In the genomic region with DNA sequence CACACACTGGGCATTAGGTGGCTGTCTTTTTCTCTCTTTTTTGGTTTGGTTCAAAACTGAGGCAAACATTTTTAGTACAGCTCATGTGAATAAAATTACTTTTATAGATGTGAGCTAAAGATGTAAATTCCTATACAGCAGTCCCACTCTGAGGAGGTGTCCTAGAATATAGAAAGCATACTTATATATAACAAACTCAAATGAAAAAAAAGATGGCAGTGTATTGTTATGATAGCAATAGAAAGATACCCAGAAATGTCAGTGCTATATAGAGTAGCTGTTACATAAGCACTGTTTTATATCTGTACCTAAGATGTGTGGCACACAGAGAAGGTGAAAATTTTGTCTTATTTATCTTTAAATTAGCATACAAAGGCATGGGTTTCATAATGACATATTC, we compare ENCODE assay signal across 21 mouse cellular contexts.
DNase-seq lines count a peak whose midpoint lies in the region; ATAC-seq and TF ChIP-seq lines count a peak whose summit lies in the region.
"Had no signal": no experiment of that assay in that cellular context is flagged by ENCODE, and none has a peak within 500 bp of the region (broad histone marks: within the 10 kb centered on the region; RNA-seq: fewer than 3 reads in every experiment).

No protein-coding gene starts in this region.

- no peak for TF ChIP-seq CTCF in left cerebral cortex, adult 2 months (IDR thresholded peaks at IDR 0.05)
- TF ChIP-seq CTCF in cortical plate, adult 2 months (IDR thresholded peaks at IDR 0.05; ENCODE audit: extremely low read depth, insufficient read depth, low read length) = no peak

- ATAC-seq in frontal cortex, adult (ENCODE audit: low TSS enrichment) = peak; percentile 92
- ATAC-seq: activated CD4-positive, CD25-positive, alpha-beta regulatory T cell, adult 4 months; CD4-positive, CD25-positive, alpha-beta regulatory T cell, adult 4 months; Patski had no signal

- H3K4me3 ChIP-seq in left cerebral cortex, adult 2 months = no peak overlapping the region
- H3K4me3 ChIP-seq in cortical plate, adult 2 months (ENCODE audit: insufficient read depth, low read length) = no peak overlapping the region

- no peak for TF ChIP-seq POLR2A in cortical plate, adult 2 months (IDR thresholded peaks at IDR 0.05; ENCODE audit: extremely low read depth, insufficient read depth, low read length)

- no peaks in the 10 kb centered on the region for H3K4me1 ChIP-seq in cortical plate, adult 2 months (ENCODE audit: control insufficient read depth, insufficient read depth, low read length)

- no peak for DNase-seq in frontal cortex, postnatal 25 days (ENCODE audit: low spot score in 2 of 2)
- no peak for DNase-seq in left cerebral cortex, adult 2 months (ENCODE audit: extremely low spot score in 1 of 2, low spot score in 2 of 2)
- no peak for DNase-seq in left cerebral cortex, postnatal 10 days (ENCODE audit: extremely low spot score in 1 of 2, low spot score in 2 of 2)
- peak; percentile 50 for DNase-seq in brain, adult 2 months (ENCODE audit: low read depth, low spot score)
- no peak for DNase-seq in heart, adult 8-10 months (ENCODE audit: low spot score)
- DNase-seq in heart, postnatal 36 days = no peak
- DNase-seq: adrenal gland, adult 2 months; adrenal gland, adult 8-10 months; adrenal gland, postnatal 10 days; adrenal gland, postnatal 14 days; adrenal gland, postnatal 25 days; adrenal gland, postnatal 36 days; B cell, adult 2 months; cerebellum, adult 11 months; cerebellum, adult 11-12 months; cerebellum, adult 18-20 months had no signal

- intact Hi-C loops in left cerebral cortex, adult 2 months (cut with DNase I) = loop anchor here (1.0 to 5.0 kb wide), 3 partner anchors 52 to 140 kb away; no protein-coding TSS in a partner anchor
- intact Hi-C loops in left cerebral cortex, postnatal 10 days (cut with DNase I) = no loop called here
- intact Hi-C loops in heart, postnatal 36 days (cut with DNase I) = no loop called here

- peak overlapping the region; percentile 80 for H3K27ac ChIP-seq in left cerebral cortex, adult 2 months
- peak overlapping the region; percentile 9; the same call in 1 of the 2 replicates for H3K27ac ChIP-seq in cortical plate, adult 2 months (ENCODE audit: insufficient read depth, low read length)
